Mouse (Mus musculus): ENCODE results near the gene G0s2.
A peak's percentile ranks its signal among the peaks of the same experiment; 100 is the strongest.

The G0s2 gene

DNA sequence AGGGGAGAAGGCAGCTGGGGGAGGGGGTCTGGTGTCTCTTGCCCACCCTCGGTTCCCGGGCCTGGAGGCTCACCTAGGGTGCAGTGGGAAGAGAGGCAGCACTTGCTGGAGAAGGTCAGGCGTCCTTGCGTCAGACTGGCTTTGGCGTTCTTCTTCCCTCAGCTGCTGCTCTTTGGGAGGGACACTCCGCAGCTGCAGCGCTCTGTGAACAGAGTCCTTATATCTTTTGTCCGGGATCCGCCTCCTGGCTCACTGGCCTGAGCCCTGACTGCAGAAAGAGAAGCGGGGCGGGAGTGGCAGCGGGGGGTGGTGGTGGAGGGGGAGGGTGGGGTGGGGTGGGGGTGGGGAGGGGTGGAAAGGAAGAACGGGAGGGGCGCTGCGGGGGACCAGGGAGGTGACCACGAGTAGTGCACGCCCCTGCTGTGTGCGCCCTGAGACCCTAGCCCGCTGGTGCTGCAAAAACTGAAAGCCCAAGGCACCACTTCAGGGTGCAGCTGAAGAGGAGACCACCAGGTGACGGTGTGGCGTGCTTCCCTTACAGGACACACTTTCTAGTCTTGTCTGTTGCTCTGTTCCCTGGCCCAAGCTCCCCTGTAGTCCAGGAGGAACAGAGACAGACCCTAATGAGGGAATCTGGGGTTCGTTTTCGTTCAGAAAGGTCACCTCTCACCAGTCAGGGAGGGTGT, at the start of gene G0s2:
Gene G0s2 (minus strand): TSS at position 302 of the 686 bp plus-strand sequence.
- DNase-seq, result peak; percentile 77

DNA sequence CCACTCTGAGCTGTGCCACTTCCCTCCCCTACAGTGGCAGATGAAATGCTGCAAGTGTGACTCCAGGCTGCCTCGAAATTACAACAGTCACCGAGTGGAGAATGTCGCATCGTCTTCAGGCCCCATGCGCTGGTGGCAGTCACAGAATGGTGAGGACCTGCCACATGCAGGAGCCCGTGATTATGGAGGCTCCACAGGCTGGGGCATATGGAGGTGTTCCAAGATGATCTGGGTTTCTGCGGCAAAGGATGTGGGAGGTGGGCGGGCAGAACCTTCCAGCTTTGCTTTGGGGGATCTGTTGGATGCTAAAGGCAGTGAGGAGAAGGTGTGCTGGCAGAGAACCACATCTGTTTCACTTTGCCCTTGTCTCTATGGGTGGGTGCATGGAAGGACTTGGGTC, 47.4 kb upstream of the G0s2 start:
- DNase-seq, result no peak

DNA sequence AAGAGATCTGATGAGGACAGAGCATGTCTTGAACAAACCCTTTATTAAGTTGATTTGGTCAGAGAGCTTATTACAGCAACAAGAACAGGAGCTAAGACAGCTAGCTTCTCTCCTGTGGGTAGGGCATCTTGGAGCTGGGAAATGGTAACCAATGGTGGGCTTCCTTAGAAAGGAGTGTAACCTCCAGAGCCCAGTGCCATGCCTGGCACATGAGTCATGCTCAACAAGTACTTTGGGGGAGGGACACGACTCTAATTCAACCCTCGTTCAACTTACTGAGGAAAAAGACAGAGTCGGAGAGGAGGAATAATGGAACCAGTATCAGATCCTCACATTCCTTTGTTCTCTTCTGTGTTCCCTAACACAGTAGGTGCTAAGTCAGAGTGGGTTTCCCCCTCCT, 46.7 kb upstream of the G0s2 start:
- DNase-seq, result no peak

DNA sequence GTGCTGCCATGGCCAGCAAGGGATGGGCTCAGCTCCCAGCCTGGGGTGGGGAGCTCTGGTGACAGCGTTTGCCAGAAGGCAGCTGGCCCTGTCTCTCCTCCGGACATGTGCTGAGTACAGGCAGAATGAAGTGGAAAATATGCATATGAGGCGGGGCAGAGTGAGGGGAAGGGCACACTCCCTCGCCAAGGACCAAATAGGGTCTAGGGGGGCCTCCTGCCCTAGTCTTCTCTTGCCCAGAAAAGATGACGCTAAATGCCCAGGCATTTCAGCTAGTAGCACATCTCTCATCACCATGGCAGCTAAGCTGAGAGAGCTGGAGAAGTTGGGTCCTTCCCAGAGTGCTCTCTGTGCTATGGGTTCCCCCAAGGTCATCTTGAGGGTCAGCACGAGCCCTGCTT, 44.1 kb upstream of the G0s2 start:
- DNase-seq, result no peak

DNA sequence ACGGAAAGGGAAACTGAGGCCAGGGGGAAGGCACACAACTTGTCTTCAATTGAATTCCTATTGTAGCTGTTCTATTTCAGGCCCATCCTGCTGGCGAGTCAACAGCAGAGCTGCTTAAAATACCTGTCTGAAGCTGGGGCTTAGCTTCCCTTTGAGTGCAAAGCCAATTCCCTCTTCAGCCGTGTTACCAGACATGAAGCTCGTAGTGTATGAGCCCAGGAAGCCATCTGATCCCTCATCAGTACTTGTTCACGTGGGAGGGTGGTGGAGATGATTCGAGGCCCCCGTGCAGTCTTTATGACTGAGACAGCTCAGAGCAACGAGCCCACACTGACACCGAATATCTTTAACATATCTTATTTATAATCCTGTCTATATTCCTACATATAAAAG, 43.3 kb upstream of the G0s2 start:
- no peak for DNase-seq

DNA sequence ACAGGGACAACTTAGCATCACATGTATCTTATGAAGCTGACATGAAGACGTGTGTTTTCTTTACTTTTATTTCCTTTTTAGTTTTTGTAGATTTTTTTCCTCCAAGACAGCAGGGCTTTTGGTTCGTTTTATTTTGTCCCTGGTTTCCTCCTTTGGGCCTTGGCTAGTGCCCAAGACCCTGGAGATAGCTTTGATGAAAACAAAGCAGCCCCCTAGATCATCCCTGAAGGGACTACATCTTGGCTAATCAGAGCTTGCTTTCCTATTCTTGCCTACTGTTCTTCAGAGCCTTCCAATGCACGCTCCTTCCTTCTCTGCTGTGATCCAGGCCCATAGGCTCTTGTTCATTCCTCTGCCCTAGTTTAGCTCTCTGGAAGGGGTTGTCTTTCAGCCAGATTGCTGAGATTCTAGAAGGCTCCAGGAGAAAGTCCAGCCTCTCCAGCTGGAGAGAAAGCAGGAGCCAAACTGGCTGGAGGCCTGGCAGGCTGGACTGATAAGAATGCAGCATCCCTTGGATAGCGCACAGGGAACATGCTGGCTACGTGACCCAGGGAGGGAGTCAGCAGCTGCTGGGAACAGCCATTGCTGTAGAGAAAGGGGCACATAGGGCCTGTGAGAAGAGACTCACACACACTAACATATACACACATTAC, 42.8 kb upstream of the G0s2 start:
- DNase-seq, result no peak

DNA sequence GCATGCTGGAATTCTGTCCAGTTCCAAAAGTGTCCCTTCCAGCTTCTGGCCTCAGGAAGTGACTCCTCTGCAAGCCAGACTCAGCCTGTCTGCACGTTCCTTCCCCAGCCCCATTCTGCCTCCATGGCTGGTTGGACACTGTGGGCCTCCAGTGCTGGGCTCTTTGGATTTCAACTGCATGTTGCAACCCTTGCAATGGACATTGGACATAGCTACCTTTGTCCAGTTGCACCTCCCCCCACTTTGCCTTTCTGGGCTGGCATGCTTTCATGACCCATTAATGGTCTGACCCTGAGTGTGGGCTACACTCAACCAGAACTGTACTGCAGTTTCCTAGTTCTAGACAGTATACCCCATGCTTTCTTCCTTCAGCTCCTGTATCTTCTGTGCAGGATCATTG, 38.6 kb upstream of the G0s2 start:
- no peak for DNase-seq

DNA sequence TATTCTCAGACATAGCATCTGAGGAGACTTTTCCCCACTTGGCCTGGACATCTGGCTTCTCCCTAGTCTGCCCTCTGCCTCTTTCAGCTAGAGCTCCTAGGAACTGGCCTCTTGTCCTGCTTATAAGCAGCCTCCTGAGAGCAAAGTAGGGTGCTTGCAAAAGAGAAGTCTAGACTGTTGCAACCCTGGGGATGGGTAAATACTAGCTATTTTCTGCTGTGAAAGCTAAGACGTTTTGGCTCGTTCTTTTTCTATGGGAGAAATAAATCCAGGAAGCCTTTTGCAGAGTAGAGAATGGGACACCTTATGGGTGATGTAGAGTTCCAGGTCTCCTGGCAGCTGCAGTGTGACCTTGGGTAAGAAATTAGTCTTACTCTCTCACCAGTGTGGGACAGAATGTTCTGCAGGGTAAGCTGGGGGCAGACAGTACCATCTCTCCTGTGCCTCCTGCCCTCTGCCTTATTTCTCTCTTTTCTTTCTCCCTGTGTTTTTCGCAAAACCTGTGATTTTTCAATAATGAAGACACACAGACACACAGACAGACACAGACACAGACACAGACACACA, 37.6 kb upstream of the G0s2 start:
- no peak for DNase-seq

DNA sequence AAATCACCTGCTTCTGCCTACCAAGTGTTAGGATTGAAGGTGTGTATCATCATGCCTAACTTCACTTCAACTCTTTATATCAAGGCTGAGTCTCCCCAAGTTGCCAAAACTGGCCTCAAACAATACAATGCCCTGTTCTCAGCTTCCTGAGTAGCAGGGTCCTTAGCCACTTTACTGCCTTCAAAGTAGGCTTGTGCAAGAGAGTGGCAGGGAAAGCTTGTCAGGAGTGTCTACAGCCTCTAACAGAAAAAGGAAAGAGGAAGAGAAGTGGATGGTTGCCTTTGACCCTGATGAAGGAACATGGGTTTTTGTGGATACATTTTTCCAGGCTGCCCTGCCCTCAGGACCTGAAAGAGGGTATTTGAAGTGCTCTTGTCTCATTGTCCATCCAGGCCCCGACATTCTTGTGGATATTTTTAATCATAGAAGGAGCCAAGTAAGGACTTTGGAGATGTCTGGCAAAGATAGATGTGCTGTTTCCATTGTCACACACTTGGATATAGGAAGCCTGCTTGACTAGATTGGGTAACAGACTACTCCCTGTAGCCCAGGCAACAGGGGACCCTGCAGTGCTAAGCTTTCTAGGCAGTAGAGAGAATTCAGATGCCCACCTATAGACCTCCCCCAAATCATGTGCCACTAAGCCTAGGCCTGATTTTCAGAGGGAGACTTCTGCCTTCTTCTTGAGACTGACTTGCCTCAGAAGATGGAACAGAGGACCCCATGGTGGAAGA, 36.9 kb upstream of the G0s2 start:
- no peak for DNase-seq

DNA sequence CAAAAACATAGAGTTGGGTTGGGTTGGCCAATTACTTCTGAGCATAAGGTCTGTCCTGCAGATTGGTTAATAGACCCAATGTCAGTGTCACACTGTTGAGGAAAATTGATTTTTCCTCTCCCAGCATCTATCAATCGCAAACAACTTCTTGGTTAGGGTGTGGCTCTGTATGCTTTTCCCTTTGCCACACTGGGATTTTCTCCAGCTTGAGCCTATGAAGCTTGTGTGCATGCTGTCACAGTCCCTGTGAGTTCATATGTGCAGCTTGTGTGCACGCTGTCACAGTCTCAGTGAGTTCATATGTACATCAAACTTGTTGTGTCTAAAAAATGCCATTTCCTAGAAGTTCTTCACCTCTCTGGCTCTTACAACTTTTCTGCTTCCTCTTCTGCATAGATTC, 33.8 kb upstream of the G0s2 start:
- no peak for DNase-seq

DNA sequence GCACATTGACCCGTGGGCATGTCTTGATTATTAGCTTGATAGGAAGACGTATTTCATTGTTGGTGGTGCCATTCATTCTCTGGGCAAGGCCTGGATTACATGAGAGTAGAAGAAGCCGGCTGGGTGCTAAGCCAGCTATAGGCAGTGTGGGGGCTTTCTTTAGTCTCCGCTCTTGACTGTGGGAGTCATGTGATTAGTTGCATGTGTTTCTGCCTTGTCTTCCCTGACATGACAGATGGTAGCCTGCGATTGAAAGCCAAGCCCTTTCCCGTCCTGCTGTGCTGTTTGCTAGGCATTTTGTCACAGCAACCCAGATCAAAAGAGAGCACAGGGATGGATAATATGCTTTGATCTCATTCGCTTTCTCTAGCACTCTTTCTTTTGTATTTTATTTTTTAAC, 32.4 kb upstream of the G0s2 start:
- peak; percentile 72 for DNase-seq

DNA sequence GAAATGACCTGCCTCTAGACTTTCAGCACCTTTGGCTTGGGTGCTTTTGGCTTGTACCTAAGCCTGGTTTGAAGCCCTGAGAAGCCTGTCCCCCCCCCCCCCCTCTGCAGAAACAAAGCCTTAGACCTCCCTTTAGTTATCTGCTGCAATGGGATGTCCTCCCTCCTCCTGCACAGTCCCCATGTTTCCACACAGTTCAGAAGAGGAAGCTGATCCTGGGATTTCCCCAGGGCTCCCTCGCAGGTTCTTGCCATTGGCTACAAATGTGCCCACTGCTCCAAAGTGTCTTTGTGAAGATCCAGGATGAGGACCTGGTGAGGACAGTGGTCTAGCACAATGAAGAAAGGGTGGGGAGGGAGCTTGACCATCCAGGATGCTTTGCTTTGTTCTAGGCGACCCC, 30.1 kb upstream of the G0s2 start:
- no peak for DNase-seq

DNA sequence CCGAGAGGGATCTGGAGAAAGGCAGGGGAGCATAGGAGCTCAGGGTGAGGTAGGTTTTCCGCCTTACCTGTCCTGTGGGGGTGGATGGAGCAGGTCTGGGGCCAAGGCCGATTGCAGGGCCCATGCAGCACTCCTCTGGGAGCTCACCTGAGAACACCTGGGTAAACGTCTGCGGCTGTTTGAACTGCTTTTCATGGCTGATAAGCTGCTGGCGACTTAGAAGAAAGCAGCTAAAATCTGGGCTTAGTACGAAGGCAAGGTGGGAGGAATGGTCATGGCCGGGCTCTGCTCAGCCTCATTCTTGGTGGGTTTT, 29.0 kb upstream of the G0s2 start:
- no peak for DNase-seq

DNA sequence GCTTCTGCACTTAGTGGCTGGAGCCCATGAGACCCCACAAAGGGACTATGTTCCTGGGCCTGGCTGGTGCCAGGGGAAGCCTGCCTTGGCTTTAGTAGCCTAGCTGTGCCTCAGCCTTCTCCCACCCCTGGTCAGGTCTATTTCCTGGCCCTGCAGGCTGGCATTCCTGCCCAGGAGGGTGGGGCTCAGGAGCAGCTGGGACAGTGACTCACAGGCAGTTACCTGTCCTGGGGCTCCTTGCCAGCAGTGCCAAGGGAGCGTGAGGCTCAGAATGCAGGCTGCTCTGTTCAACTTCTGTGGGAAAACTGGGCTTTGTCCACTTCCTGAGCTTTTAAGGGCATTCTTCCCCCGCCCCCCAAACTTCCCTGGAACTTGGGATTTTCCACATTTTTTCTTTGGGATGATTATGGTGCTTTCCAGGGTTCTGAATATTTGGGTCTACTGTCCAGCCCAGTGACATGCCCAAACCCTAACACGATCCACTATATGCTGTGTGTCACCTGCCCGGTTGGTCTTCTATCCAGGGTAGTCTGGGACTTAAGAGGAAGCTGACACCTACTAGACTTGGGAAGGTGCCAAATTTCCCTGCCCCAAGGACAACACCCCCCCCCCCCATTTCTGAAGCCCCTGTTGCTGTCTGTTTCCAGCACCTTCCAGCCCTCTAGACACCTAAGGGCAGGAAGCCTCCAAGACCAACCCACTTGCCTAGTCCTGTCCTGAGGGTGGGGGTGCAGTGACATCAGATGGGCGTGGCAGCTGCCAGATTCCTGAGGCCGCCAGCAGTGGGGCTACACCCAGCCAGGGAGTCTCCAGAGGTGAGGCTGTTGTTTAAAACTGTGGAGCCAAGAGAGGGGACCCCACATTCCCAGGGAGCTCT, 28.4 kb upstream of the G0s2 start:
- no peak for DNase-seq

DNA sequence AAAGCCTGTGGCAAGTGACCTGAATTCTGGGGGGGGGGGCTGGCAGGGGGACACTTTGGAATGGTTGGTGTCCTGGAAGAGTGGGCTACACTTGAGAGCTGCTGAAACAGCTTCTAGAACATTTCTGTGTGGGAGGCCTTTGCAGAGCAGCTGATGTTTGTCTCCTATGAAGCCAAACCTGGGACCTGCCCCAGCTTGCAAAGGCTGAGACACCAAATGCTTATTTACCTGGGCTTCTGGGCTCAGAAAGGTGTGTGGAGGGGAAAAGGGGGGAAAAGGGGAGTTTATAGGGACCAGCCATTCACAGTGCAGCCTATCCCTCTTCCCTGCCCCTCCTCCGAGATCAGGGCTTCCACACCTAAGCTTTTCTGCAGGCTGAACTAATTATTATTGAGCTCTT, 27.0 kb upstream of the G0s2 start:
- no peak for DNase-seq

DNA sequence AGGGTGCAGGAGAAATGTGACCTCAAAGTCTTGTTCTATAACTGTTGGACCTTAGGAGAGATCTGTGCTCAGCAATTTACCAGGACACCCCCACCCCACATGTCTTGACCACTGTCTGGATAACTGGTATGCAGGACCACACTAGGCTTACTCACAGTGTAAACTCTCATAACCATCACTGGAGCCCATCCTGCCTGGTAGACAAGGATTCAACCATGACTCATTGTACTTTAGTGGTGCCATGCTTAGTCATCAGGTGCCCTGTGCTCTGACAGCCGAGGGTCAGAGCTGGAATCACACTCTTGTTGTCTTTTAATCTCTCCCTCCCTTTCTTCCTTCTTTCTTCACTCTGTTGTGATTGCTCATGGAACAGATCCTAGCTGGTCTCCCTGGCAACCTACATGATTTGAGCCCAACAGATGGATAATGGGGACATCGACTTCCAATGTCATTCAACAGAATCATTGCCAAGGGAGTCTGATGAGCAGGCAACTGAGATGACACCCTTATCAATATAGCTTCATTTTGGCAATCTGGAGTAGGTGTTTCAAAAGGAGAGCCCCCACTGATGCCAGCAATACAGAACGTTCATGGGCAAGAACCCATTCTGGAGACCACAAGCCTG, 25.2 kb upstream of the G0s2 start:
- no peak for DNase-seq

DNA sequence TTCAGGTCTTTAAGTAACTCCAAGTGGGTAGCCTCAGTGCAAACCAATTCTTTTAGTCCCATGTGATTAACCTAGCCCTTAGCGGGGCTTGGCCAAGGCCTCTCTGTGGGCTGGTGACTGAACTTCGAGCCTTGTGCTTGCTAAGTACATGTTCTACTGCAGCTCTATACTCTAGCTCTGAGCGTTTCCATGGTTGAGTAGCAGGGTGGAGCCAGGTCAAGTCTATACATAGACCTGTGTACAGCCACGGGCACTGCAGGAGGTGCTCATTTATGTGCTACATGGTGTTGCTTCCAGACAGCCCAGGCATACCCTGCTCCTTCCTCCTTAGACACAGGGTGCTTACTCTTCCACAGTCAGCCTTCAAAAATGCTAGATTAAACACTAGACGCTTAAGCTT, 22.9 kb upstream of the G0s2 start:
- no peak for DNase-seq

DNA sequence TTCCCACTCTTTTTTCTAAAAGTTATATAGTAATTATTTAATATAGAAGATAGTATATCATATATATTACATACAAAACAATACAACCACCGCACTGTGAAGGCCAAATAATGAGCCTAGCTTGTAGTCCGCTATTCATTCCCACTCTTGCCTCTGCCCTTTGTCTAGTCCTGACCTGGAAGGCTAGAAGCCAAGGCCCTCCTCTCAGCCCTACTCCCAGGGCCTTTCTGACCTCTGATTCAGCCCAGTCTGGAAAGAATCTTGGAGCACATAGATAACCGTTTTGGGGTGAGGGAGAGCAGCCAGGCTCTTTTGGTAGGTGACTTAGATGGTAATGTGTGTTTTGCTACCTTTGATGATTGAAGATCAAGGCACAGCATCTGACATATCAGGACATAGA, 20.9 kb upstream of the G0s2 start:
- DNase-seq, result no peak

DNA sequence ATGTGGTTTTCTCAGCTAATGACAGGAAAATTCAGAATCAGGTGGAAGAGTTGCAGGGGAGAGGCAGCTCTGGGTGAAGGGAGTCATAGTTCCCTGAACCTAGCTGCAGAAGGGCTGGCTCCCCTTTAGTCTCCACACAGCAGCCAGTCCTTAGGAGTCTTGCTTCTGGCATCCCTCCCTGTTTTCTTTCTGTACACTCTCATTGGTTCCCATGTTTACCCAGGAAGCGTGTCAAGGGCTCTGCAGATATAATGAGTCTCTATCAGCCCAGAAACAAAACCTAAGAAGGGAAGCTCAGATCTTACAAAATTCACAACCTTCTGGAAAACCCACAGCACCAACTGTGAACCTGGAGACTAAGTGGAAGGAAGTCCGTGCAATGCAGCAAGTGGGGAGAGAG, 20.0 kb upstream of the G0s2 start:
- no peak for DNase-seq

DNA sequence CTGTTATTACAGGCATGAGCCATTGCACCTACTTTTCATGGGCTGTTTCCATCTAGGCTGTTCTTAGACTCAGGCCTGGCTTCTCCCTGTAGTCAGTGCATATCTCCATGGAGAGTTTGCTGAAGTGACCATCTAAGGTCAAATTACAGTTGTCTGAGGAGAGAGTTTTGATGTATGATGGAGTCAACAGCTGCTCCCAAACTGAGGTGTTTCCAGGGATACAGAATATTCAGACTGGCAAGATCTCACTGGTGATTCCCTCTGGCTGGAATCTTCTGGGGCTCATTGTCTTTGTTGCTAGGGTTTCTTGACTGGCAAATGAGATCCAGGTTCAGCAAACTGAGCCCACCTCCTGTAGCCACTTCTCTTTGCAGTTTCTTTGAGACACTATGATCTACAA, 17.7 kb upstream of the G0s2 start:
- DNase-seq, result no peak

DNA sequence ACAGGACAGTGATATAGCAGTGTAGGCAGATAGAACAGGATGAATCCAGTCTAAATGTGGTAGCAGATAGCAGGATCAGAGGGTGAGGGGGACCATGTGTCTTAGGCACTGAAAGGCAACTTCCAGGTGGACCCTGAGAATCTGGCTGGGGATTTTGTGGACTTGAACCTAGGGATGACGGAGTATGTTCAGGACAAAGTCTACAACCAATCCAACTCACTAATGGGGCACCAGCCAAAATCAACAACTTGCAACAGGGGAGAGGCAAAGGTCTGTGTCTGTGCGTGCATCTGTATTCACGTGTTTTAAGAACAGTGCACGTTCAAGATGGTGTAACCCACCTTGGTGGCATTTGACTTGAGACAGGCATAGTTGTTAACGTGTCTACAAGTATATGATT, 16.9 kb upstream of the G0s2 start:
- DNase-seq, result no peak

DNA sequence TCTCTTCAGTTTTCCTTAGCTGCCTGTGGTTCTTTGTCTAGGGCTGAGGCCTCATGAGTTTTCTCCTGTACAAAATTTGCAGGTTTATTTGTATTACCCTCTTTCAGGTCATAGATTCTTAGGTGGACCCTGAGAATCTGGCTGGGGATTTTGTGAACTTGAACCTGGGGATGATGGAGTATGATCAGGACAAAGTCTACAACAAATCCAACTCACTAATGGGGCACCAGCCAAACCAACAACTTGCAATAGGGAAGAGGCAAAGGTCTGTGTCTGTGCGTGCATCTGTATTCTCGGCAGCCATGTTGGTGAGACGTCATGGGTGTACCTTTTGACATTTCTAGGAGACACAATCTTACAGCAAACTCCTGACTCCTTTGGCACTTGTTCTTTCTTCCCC, 16.1 kb upstream of the G0s2 start:
- no peak for DNase-seq

DNA sequence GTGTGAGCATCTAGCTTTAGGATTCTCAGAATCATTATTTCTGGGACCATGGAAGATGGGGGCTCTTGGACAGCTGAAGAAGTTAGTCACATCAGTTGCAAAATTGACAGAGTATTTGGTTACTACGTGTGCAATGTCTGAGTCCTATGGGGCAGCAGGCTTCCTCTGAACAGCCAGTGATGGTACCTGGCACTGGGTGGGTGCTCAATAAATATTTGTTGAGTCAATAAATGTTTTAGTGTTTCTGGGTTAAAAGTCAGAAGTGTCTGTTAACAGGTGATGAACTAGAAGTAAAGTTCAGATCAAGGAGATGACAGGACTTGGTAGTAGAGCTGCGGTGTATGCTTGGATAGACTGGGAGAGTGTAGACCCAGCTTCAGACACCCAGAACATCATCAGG, 14.6 kb upstream of the G0s2 start:
- no peak for DNase-seq
